Mouse (Mus musculus): ENCODE measurements around the gene Dock1. TPM values are rescaled to one million over a fixed set of nuclear protein-coding genes. Genes with fewer than 3 reads are reported as not detected.

The Dock1 gene
- total RNA-seq, 1 experiment from 2014 or later, result 125 TPM

- no peak for DNase-seq
Measured at GRCm38 (mm10) chr7:134753417-134753816, 83.0 kb downstream of the Dock1 start.

GRCm38 (mm10) chr7:134757605-134758004 lies 87.2 kb downstream of the Dock1 start:
- DNase-seq, result peak; percentile 32

- DNase-seq, result no peak
Measured at GRCm38 (mm10) chr7:134761799-134762198, 91.3 kb downstream of the Dock1 start.

DNA sequence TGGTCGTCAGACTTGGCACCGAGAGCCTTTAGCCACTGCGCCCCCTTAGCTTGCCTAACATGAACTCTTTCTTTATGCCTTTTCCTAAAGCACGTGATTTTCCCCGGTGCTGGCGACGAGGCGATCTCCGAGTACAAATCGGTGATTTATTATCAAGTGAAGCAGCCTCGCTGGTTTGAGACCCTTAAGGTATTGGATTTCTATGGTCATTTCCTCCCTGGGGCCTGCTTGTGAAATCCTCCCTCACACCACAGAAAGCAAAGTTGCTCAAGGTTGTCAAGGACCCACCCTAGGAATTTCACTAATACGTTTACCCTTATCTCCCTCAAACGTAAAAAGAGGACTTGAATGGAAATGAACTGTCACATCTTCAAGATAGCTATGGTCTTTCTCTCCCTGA lies 94.7 kb downstream of the Dock1 start:
- no peak for DNase-seq

DNA sequence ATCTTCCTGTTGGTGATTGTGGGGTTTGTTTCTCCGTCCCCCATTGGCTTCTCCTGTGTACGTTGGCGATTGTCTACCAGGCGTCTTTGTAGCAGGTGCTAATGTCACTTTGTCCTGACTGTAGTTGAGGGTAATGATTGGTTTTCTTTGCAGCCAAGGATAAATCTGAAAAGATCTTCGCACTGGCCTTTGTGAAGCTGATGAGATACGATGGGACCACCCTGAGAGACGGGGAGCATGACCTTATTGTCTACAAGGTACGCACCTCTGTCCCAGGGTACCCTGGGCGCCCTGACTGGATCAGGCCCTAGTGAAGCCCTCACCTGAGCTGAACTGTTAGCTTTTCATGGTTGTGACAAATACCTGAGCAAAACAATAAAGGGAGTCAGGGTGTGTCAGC lies 100.9 kb downstream of the Dock1 start:
- no peak for DNase-seq

- DNase-seq, result no peak
Measured at GRCm38 (mm10) chr7:134772363-134772762, 101.9 kb downstream of the Dock1 start.

DNA sequence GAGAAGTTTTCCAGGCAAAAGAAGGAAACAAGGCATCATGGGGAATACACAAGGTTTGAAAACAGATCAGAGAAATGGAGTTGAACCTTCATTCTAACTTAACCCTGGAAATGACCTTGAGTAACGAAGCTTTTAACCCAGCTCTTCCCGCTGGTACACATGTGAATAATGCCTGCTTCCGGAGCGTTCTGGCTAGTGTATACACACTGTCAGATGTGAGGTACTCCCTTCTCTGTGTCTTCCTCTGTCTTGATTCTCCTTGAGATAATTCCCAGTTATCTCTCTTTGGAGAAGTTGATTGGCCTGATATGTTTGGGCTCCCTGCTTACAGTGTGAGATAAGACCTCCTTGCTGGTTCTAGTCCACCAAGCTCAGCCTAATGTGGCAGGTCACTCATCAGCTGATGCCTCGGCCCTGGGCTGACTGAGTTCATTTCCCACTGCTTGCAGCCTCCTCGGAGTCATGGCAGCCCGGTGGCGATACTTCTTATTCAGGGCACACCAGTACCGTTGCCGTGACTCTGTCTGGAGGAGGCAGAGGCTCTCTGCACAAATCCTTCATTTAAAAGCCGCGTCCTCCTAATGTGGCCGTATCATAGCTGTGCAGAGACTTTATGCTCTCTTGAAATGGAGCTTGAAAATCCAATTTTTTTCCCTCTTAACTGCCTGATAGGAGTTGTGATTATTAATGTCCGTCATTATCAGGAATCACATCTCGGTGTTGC lies 102.6 kb downstream of the Dock1 start:
- DNase-seq, result no peak

GRCm38 (mm10) chr7:134773761-134774415 lies 103.4 kb downstream of the Dock1 start:
- peak; percentile 38 for DNase-seq

DNA sequence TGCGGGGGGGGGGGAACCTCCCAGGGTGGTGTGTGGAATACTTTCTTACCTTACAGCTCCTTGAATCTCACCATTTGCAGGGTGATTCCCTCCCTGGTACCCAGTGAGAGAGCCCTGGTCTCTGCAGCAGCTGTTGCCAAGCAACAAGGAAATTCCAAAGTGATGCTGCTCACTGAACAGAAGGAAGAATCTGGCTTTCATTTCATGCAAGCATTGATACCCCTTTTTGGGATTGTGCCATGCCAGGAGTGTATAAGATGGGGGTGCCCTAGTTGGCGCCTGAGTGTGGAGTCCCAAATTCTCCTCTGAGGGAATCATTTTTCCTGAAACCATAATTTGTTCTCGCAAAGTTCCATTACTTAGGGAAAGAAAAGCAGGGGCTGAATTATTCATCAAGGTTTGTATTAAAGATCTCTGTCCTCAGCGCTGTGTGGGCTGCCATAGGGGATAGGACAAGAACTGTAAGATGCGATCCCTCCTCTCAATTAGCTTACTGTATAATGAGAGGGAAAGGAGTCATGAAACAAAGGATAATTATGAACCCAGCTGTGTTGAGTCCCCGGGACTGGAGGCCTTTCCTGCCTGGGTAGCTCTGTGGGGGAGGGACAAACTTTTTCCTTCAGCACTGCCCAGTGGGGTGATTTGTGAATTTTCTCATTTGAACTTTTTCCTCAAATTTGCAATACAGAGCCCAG lies 104.2 kb downstream of the Dock1 start:
- DNase-seq, result no peak

DNA sequence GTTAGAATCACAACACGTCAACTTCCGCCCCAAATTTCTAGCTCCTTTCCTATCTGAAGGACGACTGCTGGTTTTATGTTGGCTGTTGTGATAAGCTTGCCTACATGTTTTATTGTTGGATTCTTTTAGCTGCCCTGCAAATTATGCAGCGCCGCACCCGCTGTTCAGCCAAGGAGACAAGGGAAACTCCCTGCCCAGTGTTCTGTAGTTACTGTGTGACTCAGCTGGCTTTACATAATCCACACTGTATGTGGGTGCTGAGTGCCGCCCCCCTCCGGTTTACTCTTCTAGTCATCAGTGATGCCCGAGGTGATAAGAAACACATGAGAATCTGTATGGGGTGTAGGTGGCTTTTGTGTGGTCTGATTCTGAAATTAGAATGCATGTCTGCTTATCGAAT lies 105.2 kb downstream of the Dock1 start:
- DNase-seq, result peak; percentile 52

DNA sequence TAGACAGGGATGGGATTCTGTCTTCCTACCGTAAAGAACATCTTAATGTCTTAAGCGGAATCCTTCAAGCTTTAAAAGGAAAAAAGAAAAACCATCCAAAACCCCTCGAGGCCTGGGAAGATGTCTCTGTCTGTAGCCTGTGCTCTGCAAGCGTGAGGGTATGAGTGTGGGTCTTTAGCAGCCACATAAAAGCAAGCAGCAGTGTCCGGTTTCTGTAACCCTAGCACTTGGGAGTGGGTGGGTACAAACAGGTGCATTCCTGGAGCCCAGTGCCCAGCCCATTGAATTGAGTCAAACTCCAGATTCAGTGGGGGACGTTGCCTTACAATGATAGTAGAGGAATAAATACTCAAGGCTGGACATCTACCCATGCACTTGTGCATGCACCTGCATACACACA lies 105.9 kb downstream of the Dock1 start:
- DNase-seq, result no peak

DNA sequence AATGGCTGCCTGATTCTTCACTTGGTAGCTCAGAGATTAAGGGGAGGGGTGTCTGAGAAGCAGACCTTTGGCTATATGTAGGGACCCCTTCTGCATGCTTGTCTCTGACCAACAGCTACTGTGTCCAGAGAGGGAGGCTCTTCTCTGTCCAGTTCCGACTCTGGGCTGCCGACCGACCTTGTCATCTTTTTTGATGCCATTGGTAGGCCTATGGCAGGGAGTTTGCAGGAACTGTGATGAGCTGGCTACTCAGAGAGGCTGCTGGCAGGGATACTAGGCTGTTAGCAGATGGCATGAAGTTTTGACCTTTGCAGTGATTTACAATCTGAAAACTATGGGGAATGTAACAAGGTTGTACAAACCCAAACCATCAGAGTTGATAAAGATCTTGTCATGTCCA lies 109.3 kb downstream of the Dock1 start:
- peak; percentile 70 for DNase-seq

- DNase-seq, result no peak
Measured at GRCm38 (mm10) chr7:134787110-134787509, 116.7 kb downstream of the Dock1 start.

DNA sequence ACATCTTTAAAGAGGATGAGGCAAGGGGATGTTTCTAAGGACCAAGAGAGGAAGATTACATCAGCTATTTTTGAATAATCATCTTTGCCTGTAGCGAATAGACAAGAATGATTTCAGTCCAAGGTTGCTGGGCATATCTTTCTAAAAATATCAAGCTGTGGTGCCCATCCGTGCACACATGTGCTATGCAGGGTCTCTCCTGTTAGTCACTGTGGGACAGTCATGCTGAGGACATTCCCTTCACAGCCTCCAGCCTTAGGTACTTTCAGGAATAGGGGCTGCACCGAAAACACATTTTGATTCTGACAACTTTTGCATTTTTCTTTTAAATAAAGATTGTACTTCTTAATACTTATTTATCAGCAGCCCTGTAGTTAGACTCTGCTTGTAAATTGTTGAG lies 124.4 kb downstream of the Dock1 start:
- no peak for DNase-seq

DNA sequence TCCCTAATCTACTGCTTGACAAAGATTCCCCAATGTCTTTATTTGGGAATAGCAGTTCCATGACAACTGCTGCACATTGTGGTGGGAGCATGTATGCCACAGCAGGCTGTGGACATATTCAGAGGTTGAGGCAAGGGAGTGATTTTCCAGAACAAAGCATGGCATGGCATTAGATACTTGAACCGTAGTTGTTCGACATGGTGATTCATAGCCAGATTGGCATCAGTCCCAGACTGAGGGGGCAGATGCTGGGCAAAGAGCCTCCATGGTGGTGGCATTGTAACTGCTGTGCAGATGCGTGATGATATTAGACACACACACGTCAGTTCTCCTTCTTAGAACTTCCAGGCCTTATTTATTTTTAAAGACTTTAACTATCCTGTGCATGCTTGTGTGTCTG lies 129.6 kb downstream of the Dock1 start:
- peak; percentile 87 for DNase-seq

- DNase-seq, result no peak
Measured at GRCm38 (mm10) chr7:134804422-134804821, 134.0 kb downstream of the Dock1 start.

- no peak for DNase-seq
Measured at GRCm38 (mm10) chr7:134806799-134807198, 136.3 kb downstream of the Dock1 start.

DNA sequence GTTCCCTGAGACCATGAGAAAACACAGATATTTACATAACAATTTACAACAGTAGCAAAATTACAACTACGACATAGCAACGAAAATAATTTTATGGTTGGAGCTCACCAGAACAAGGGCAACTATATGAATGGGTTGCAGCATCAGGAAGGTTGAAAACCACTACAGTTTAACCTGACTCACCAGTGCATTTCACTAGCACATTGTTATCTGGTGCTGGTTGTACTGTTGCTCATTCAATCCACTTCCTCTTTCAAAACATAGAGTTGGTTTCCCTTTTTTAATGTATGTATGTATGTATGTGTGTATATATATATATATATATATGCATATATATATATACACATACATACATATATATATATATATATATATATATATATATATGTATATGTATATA lies 138.0 kb downstream of the Dock1 start:
- no peak for DNase-seq

GRCm38 (mm10) chr7:134809241-134809975 lies 139.0 kb downstream of the Dock1 start:
- no peak for DNase-seq

GRCm38 (mm10) chr7:134818471-134818870 lies 148.0 kb downstream of the Dock1 start:
- no peak for DNase-seq

- DNase-seq, result no peak
Measured at GRCm38 (mm10) chr7:134821264-134821663, 150.8 kb downstream of the Dock1 start.

GRCm38 (mm10) chr7:134822006-134822405 lies 151.6 kb downstream of the Dock1 start:
- DNase-seq, result peak; percentile 30

GRCm38 (mm10) chr7:134823891-134824290 lies 153.4 kb downstream of the Dock1 start:
- DNase-seq, result no peak
